Mouse (Mus musculus) myocyte (in vitro differentiated cells): ENCODE measurements around the gene Creb5.

Experiments used
- E2F4 ChIP-seq: IDR thresholded peaks from one replicate; pipeline ENCODE4 v1.6.1; 2011; ENCODE audit warnings: mild to moderate bottlenecking, control low read depth, moderate library complexity; ENCODE audit not compliant: insufficient read depth
- MYOG ChIP-seq, 3 experiments: IDR thresholded peaks; one replicate each; pipeline ENCODE4 v1.6.1; 2011; ENCODE audit warnings: control low read depth in 2 of 3, low read depth in 2 of 3, mild to moderate bottlenecking in 2 of 3; ENCODE audit not compliant: insufficient read length in 2 of 3, control insufficient read depth in 1 of 3, insufficient read depth in 1 of 3
- POLR2A ChIP-seq: IDR thresholded peaks from one replicate; pipeline ENCODE4 v1.6.1; 2011; ENCODE audit warnings: low read depth, mild to moderate bottlenecking, control low read depth, moderate library complexity; ENCODE audit not compliant: insufficient read length
- REST ChIP-seq: IDR thresholded peaks from one replicate; pipeline ENCODE4 v1.6.1; 2011; ENCODE audit warnings: mild to moderate bottlenecking, control low read depth, moderate library complexity; ENCODE audit not compliant: insufficient read depth, insufficient read length
- TCF12 ChIP-seq: IDR thresholded peaks from one replicate; pipeline ENCODE4 v1.6.1; 2011; ENCODE audit warnings: mild to moderate bottlenecking, control low read depth; ENCODE audit not compliant: poor library complexity, insufficient read depth, severe bottlenecking
- USF1 ChIP-seq: IDR thresholded peaks from one replicate; pipeline ENCODE4 v1.6.1; 2011; ENCODE audit warnings: low read depth, mild to moderate bottlenecking, control low read depth, moderate library complexity

GRCm38 (mm10) chr6:53455442-53455841, 168.4 kb downstream of the Creb5 start:
- TF ChIP-seq POLR2A (no peak), TCF12 (no peak), REST (no peak), MYOG (IDR thresholded peaks at IDR 0.05; ENCODE audit: control insufficient read depth in 1 of 3, insufficient read depth in 1 of 3, insufficient read length in 2 of 3, low read depth in 2 of 3) (no peak), E2F4 (no peak), USF1 (no peak)
